Mouse (Mus musculus): ENCODE data around the gene Fance. TPM values are rescaled to one million over a fixed set of nuclear protein-coding genes. Genes with fewer than 3 reads are reported as not detected.
"Not testable (repeated sequence)": the region's sequence is repeated elsewhere in the genome, so short reads cannot be mapped to it uniquely, and the experiment has no call there.

Fance gene
- polyA plus RNA-seq, 1 experiment from 2014 or later: 26.1 TPM

GRCm38 (mm10) chr17:28323786-28324185, 10.5 kb downstream of the Fance start:
- H3K4me1 ChIP-seq (ENCODE audit: control insufficient read depth, insufficient read depth, low read length): peaks cover 8% of the 10 kb centered on the region
- DNase-seq (ENCODE audit: low spot score) (no peak), ATAC-seq (ENCODE audit: low read depth) (no peak)
- H3K4me2 ChIP-seq (ENCODE audit: low read depth, low read length): no peak overlapping the region
- H3K27me3 ChIP-seq (replicated peaks; ENCODE audit: control insufficient read depth, insufficient read depth, low read length): no peaks in the 10 kb centered on the region
- WGBS: 88% methylated on average over 8 of the region's 8 CpGs
- H3K4me3 ChIP-seq (ENCODE audit: low read depth, low read length): no peak overlapping the region
- H3K27ac ChIP-seq (replicated peaks; ENCODE audit: low read depth, low read length): no peak overlapping the region
- peaks cover 53% of the 10 kb centered on the region for H3K36me3 ChIP-seq (ENCODE audit: control insufficient read depth, insufficient read depth, low read length)
- no peaks in the 10 kb centered on the region for H3K9me3 ChIP-seq (ENCODE audit: control insufficient read depth, low read length)
- no peak overlapping the region for H3K9ac ChIP-seq (ENCODE audit: low read depth, low read length)

- H3K4me2 ChIP-seq (ENCODE audit: low read depth, low read length); H3K9me3 ChIP-seq (ENCODE audit: control insufficient read depth, low read length); ATAC-seq (ENCODE audit: low read depth); H3K27ac ChIP-seq (replicated peaks; ENCODE audit: low read depth, low read length); H3K4me3 ChIP-seq (ENCODE audit: low read depth, low read length); DNase-seq (ENCODE audit: low spot score); H3K27me3 ChIP-seq (replicated peaks; ENCODE audit: control insufficient read depth, insufficient read depth, low read length); H3K9ac ChIP-seq (ENCODE audit: low read depth, low read length); H3K4me1 ChIP-seq (ENCODE audit: control insufficient read depth, insufficient read depth, low read length): not testable (repeated sequence)
- 92% methylated on average over 7 of the region's 7 CpGs for WGBS
- peaks cover 53% of the 10 kb centered on the region for H3K36me3 ChIP-seq (ENCODE audit: control insufficient read depth, insufficient read depth, low read length)
Measured at GRCm38 (mm10) chr17:28324416-28324815, 11.1 kb downstream of the Fance start.

GRCm38 (mm10) chr17:28325751-28326150, 12.4 kb downstream of the Fance start:
- Histone ChIP-seq H3K27ac (replicated peaks; ENCODE audit: low read depth, low read length) (no peak overlapping the region), H3K9ac (ENCODE audit: low read depth, low read length) (no peak overlapping the region), H3K4me3 (ENCODE audit: low read depth, low read length) (no peak overlapping the region), H3K27me3 (replicated peaks; ENCODE audit: control insufficient read depth, insufficient read depth, low read length) (no peaks in the 10 kb centered on the region), H3K4me1 (ENCODE audit: control insufficient read depth, insufficient read depth, low read length) (peaks cover 16% of the 10 kb centered on the region), H3K9me3 (ENCODE audit: control insufficient read depth, low read length) (no peaks in the 10 kb centered on the region), H3K4me2 (ENCODE audit: low read depth, low read length) (no peak overlapping the region), H3K36me3 (ENCODE audit: control insufficient read depth, insufficient read depth, low read length) (peaks cover 57% of the 10 kb centered on the region)
- WGBS: 85% methylated on average over 5 of the region's 8 CpGs
- DNase-seq (ENCODE audit: low spot score): no peak
- no peak for ATAC-seq (ENCODE audit: low read depth)

GRCm38 (mm10) chr17:28326951-28327350, 13.6 kb downstream of the Fance start:
- H3K27me3 ChIP-seq (replicated peaks; ENCODE audit: control insufficient read depth, insufficient read depth, low read length): no peaks in the 10 kb centered on the region
- H3K4me3 ChIP-seq (ENCODE audit: low read depth, low read length): no peak overlapping the region
- DNase-seq (ENCODE audit: low spot score): no peak
- H3K9me3 ChIP-seq (ENCODE audit: control insufficient read depth, low read length): no peaks in the 10 kb centered on the region
- peaks cover 58% of the 10 kb centered on the region for H3K36me3 ChIP-seq (ENCODE audit: control insufficient read depth, insufficient read depth, low read length)
- H3K4me1 ChIP-seq (ENCODE audit: control insufficient read depth, insufficient read depth, low read length): peaks cover 16% of the 10 kb centered on the region
- H3K9ac ChIP-seq (ENCODE audit: low read depth, low read length): peak overlapping the region; percentile 98; the same call in 1 of the 2 replicates
- no peak for ATAC-seq (ENCODE audit: low read depth)
- 56% methylated on average over 3 of the region's 3 CpGs for WGBS
- no peak overlapping the region; the same call in 1 of the 2 replicates for H3K27ac ChIP-seq (replicated peaks; ENCODE audit: low read depth, low read length)
- H3K4me2 ChIP-seq (ENCODE audit: low read depth, low read length): no peak overlapping the region

GRCm38 (mm10) chr17:28327673-28328325, 14.5 kb downstream of the Fance start:
- 4% methylated on average over 22 of the region's 22 CpGs for WGBS
- peaks cover 16% of the 10 kb centered on the region for H3K4me1 ChIP-seq (ENCODE audit: control insufficient read depth, insufficient read depth, low read length)
- peak overlapping the region; percentile 85 for H3K4me2 ChIP-seq (ENCODE audit: low read depth, low read length)
- DNase-seq (ENCODE audit: low spot score) (no peak), ATAC-seq (ENCODE audit: low read depth) (peak; percentile 38)
- H3K4me3 ChIP-seq (ENCODE audit: low read depth, low read length): peak overlapping the region; percentile 85
- H3K36me3 ChIP-seq (ENCODE audit: control insufficient read depth, insufficient read depth, low read length): peaks cover 58% of the 10 kb centered on the region
- no peaks in the 10 kb centered on the region for H3K9me3 ChIP-seq (ENCODE audit: control insufficient read depth, low read length)
- peak overlapping the region; percentile 98 for H3K9ac ChIP-seq (ENCODE audit: low read depth, low read length)
- H3K27me3 ChIP-seq (replicated peaks; ENCODE audit: control insufficient read depth, insufficient read depth, low read length): no peaks in the 10 kb centered on the region
- H3K27ac ChIP-seq (replicated peaks; ENCODE audit: low read depth, low read length): peak overlapping the region; percentile 98

GRCm38 (mm10) chr17:28328366-28328928, 15.1 kb downstream of the Fance start, which contains the start of gene Rpl10a:
Gene Rpl10a, plus strand, starts transcription at chr17:28328471.
- H3K4me3 ChIP-seq (ENCODE audit: low read depth, low read length): peak within 1 kb of the TSS; percentile 85
- no peaks in the 10 kb centered on the region for H3K27me3 ChIP-seq (replicated peaks; ENCODE audit: control insufficient read depth, insufficient read depth, low read length)
- peaks cover 20% of the 10 kb centered on the region for H3K4me1 ChIP-seq (ENCODE audit: control insufficient read depth, insufficient read depth, low read length)
- peak within 1 kb of the TSS; percentile 85 for H3K4me2 ChIP-seq (ENCODE audit: low read depth, low read length)
- H3K36me3 ChIP-seq (ENCODE audit: control insufficient read depth, insufficient read depth, low read length): peaks cover 63% of the 10 kb centered on the region
- WGBS: 0% methylated on average over 20 of the region's 67 CpGs
- H3K27ac ChIP-seq (replicated peaks; ENCODE audit: low read depth, low read length): peak within 1 kb of the TSS; percentile 98
- ATAC-seq (ENCODE audit: low read depth) (peak; percentile 91), DNase-seq (ENCODE audit: low spot score) (peak; percentile 97)
- peak within 1 kb of the TSS; percentile 98 for H3K9ac ChIP-seq (ENCODE audit: low read depth, low read length)
- H3K9me3 ChIP-seq (ENCODE audit: control insufficient read depth, low read length): no peaks in the 10 kb centered on the region

- H3K36me3 ChIP-seq (ENCODE audit: control insufficient read depth, insufficient read depth, low read length): peaks cover 64% of the 10 kb centered on the region
- H3K27me3 ChIP-seq (replicated peaks; ENCODE audit: control insufficient read depth, insufficient read depth, low read length): no peaks in the 10 kb centered on the region
- WGBS: 0% methylated on average over 16 of the region's 25 CpGs
- H3K9me3 ChIP-seq (ENCODE audit: control insufficient read depth, low read length): no peaks in the 10 kb centered on the region
- H3K4me3 ChIP-seq (ENCODE audit: low read depth, low read length): peak overlapping the region; percentile 85
- peak overlapping the region; percentile 98 for H3K27ac ChIP-seq (replicated peaks; ENCODE audit: low read depth, low read length)
- H3K4me1 ChIP-seq (ENCODE audit: control insufficient read depth, insufficient read depth, low read length): peaks cover 25% of the 10 kb centered on the region
- ATAC-seq (ENCODE audit: low read depth): no peak; the same call in 1 of the 2 replicates
- H3K4me2 ChIP-seq (ENCODE audit: low read depth, low read length): peak overlapping the region; percentile 85
- H3K9ac ChIP-seq (ENCODE audit: low read depth, low read length): peak overlapping the region; percentile 98
- DNase-seq (ENCODE audit: low spot score): no peak
Measured at GRCm38 (mm10) chr17:28328946-28329345, 15.6 kb downstream of the Fance start.

- H3K4me3 ChIP-seq (ENCODE audit: low read depth, low read length): peak overlapping the region; percentile 85
- WGBS: 4% methylated on average over 4 of the region's 4 CpGs
- H3K27me3 ChIP-seq (replicated peaks; ENCODE audit: control insufficient read depth, insufficient read depth, low read length): no peaks in the 10 kb centered on the region
- peaks cover 64% of the 10 kb centered on the region for H3K36me3 ChIP-seq (ENCODE audit: control insufficient read depth, insufficient read depth, low read length)
- peak overlapping the region; percentile 98 for H3K9ac ChIP-seq (ENCODE audit: low read depth, low read length)
- H3K4me2 ChIP-seq (ENCODE audit: low read depth, low read length): peak overlapping the region; percentile 85
- DNase-seq (ENCODE audit: low spot score) (no peak), ATAC-seq (ENCODE audit: low read depth) (no peak)
- H3K27ac ChIP-seq (replicated peaks; ENCODE audit: low read depth, low read length): peak overlapping the region; percentile 98
- peaks cover 26% of the 10 kb centered on the region for H3K4me1 ChIP-seq (ENCODE audit: control insufficient read depth, insufficient read depth, low read length)
- H3K9me3 ChIP-seq (ENCODE audit: control insufficient read depth, low read length): no peaks in the 10 kb centered on the region
Measured at GRCm38 (mm10) chr17:28329503-28330231, 16.3 kb downstream of the Fance start.
